Mouse (Mus musculus): ENCODE measurements around the gene Snx21.

DNA sequence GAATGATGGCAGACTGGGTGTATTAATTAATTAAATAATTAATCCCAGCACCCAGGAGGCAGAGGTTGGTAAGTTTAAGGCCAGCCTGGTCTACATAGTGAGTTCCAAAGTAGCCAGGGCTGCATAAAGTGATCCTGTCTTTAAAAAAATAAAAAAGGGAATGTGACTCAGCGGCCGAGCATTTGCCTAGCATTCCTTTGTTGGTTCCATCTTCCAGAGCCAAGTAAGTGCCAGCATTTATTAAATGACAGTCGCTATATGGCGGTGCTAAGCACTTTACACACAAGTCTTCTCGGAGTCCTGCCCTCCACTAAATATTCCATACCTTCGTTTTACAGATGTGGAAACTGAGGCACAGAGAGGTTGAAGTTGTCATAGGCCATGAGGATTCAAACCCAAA, 9.5 kb upstream of the Snx21 start:
- TF ChIP-seq GATA1 (IDR thresholded peaks at IDR 0.05; ENCODE audit: low read length) (no peak), TAL1 (IDR thresholded peaks at IDR 0.05; ENCODE audit: low read length) (no peak)

Measured in erythroblast, embryonic 14.5 days (primary cell).